Mouse (Mus musculus): ENCODE data around the gene Mipep.

GRCm38 (mm10) chr14:60856199-60856912 lies 72.0 kb downstream of the Mipep start:
- TF ChIP-seq GATA1 (IDR thresholded peaks at IDR 0.05; ENCODE audit: borderline replicate concordance, low read length): no peak
- no peak for TF ChIP-seq FLI1 (IDR thresholded peaks at IDR 0.05; ENCODE audit: low read length)
